10 mouse cellular contexts compared by ENCODE assay signal in the genomic region with DNA sequence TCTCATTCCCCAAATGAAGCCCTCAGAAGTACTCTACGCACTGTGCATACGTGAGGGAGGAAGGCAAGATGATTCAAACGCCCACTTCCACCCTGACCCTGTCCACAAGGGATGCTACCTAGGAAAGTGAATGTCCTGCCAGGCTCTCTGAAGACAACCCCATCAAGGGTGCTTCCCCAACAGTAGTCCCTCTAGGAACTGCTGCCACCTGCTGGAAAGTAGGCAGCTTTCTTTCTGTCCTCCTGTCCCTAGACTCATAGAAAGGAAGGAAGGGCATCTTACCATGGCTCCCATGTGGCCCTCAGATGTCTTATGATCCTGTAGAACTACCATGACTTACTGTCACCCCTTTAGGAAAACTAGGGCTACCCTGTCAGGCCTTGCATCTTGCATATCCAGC. TPM values are rescaled to one million over a fixed set of nuclear protein-coding genes. Genes with fewer than 3 reads are reported as not detected.
DNase-seq lines count a peak whose midpoint lies in the region.
"Had no signal": no experiment of that assay in that cellular context is flagged by ENCODE, and none has a peak within 500 bp of the region (broad histone marks: within the 10 kb centered on the region; RNA-seq: fewer than 3 reads in every experiment).

No protein-coding gene starts in this region.

- peak; percentile 15 to 60 for DNase-seq in adrenal gland, adult (ENCODE audit: inconsistent age in 2 of 2, low spot score in 1 of 2)
- DNase-seq in adrenal gland, adult 8-10 months: no peak
- DNase-seq in heart, postnatal 10 days: peak; percentile 37 to 62
- DNase-seq in heart, adult 8-10 months (ENCODE audit: low spot score): no peak
- DNase-seq in testis, postnatal 10 days (ENCODE audit: low spot score): peak; percentile 53
- no peak for DNase-seq in testis, postnatal 14 days (ENCODE audit: low spot score)
- DNase-seq in lung, postnatal 36 days: peak; percentile 47
- no peak for DNase-seq in B cell, adult 2 months

- intact Hi-C loops in heart, postnatal 10 days (cut with DNase I): no loop called here

RNA-seq across cellular contexts. Expression of a gene that starts 22.1 kb away (rescaled TPM):
- total RNA-seq in adrenal gland, adult 8-10 months (2022): 1 to 10 TPM; 2.4 to 4.1 (median 3.4) TPM
- total RNA-seq in heart, postnatal 10 days (2021): 10 to 100 TPM; 14.3 to 21.5 TPM
- total RNA-seq in heart, adult 8-10 months (2022): 10 to 100 TPM in 3 of 4 experiments, 1 to 10 TPM in 1; 7.6 to 15.1 (median 13.2) TPM
- total RNA-seq: megakaryocyte-erythroid progenitor cell, adult 5-6 weeks; neutrophil, adult 5-6 weeks had no signal

Comparison
In these comparisons a context has a peak if more than half of its experiments do, and no peak if none do; other contexts are left out.
1. DNase-seq: peak in adrenal gland, adult (2 of 2), heart, postnatal 10 days (2 of 2), testis, postnatal 10 days (single experiment) and lung, postnatal 36 days (single experiment); none in adrenal gland, adult 8-10 months (single experiment), heart, adult 8-10 months (single experiment), testis, postnatal 14 days (single experiment) and B cell, adult 2 months (0 of 2).